Mouse (Mus musculus) liver, embryonic 14.5 days (tissue): ENCODE measurements at regions not wholly inside any gene's neighbourhood (a gene's known extent, or its start where the extent isn't known, plus 50 kb on each side); places are given as distances from the start of the nearest gene placed in this dataset.

ENCODE experiments used
- ATAC-seq: fragments of 200-750 bp; cut with Nextera tagmentation; 2 replicates; pipeline ENCODE4 v1.8.0; 2017; ENCODE audit warnings: moderate number of reproducible peaks, mild to moderate bottlenecking, moderate library complexity; ENCODE audit not compliant: insufficient read depth
- DNase-seq, 3 experiments: peaks; one replicate each; pipeline ENCODE4 v3.0.0-alpha.2; 2012 to 2013; ENCODE audit warnings: low read depth in 3 of 3, low spot score in 3 of 3
- H3K27ac ChIP-seq: fragments of 300-500 bp; sonication (generic); 2 replicates; pipeline ENCODE4 v1.5.1; 2014; ENCODE audit warnings: moderate library complexity, mild to moderate bottlenecking, control low read depth, inconsistent platforms
- H3K27me3 ChIP-seq: fragments of 300-500 bp; sonication (generic); 2 replicates; pipeline ENCODE4 v1.6.1; 2014; ENCODE audit warnings: mild to moderate bottlenecking, low read length, moderate library complexity; ENCODE audit not compliant: control insufficient read depth, insufficient read depth
- H3K36me3 ChIP-seq: fragments of 300-500 bp; sonication (generic); replicated peaks from 2 replicates; pipeline ENCODE4 v1.6.1; 2014; ENCODE audit warnings: low read depth; ENCODE audit not compliant: control insufficient read depth, insufficient read depth
- H3K4me1 ChIP-seq, 2 experiments: fragments of 200-500 bp in 1 of 2; fragments of 300-500 bp in 1 of 2; sonication (generic) in 1 of 2; replicated peaks; 2 replicates each; pipeline ENCODE4 v1.6.1; 2012 to 2014; ENCODE audit warnings: antibody characterized with exemption in 1 of 2, inconsistent platforms in 1 of 2, low read length in 1 of 2; ENCODE audit not compliant: control insufficient read depth in 2 of 2, insufficient read depth in 2 of 2
- H3K4me2 ChIP-seq: fragments of 300-500 bp; sonication (generic); 2 replicates; pipeline ENCODE4 v1.6.1; 2014; ENCODE audit warnings: low read depth, mild to moderate bottlenecking, control low read depth, moderate library complexity
- H3K4me3 ChIP-seq, 2 experiments: fragments of 200-500 bp in 1 of 2; fragments of 300-500 bp in 1 of 2; sonication (generic) in 1 of 2; 2 replicates each; pipeline ENCODE4 v1.5.1; 2012 to 2014; ENCODE audit warnings: low read depth in 2 of 2, low read length in 2 of 2, mild to moderate bottlenecking in 2 of 2, control low read depth in 1 of 2, inconsistent platforms in 1 of 2, moderate library complexity in 1 of 2; ENCODE audit not compliant: insufficient read depth in 1 of 2
- H3K9ac ChIP-seq: fragments of 300-500 bp; sonication (generic); replicated peaks from 2 replicates; pipeline ENCODE4 v1.6.1; 2014; ENCODE audit warnings: mild to moderate bottlenecking, control low read depth, moderate library complexity
- H3K9me3 ChIP-seq: fragments of 300-500 bp; sonication (generic); 2 replicates; pipeline ENCODE4 v1.6.1; 2016; ENCODE audit warnings: low read length, mixed read lengths; ENCODE audit not compliant: control insufficient read depth
- CTCF ChIP-seq: IDR thresholded peaks from 2 replicates; pipeline ENCODE4 v1.5.1; 2016; ENCODE audit warnings: antibody characterized with exemption, low read depth, control low read depth
- EP300 ChIP-seq: IDR thresholded peaks from 2 replicates; pipeline ENCODE4 v1.6.1; 2016; ENCODE audit warnings: antibody characterized with exemption, low read depth
- WGBS: fragments of 180-500 bp; shearing (Covaris S2); extraction: QIAGEN DNeasy Blood & Tissue Kit; methylation state at CpG from one replicate; pipeline ENCODE4 v1.1.7; 2014; ENCODE audit not compliant: insufficient replicate concordance; 5-methylcytosine and 5-hydroxymethylcytosine counted together

DNA sequence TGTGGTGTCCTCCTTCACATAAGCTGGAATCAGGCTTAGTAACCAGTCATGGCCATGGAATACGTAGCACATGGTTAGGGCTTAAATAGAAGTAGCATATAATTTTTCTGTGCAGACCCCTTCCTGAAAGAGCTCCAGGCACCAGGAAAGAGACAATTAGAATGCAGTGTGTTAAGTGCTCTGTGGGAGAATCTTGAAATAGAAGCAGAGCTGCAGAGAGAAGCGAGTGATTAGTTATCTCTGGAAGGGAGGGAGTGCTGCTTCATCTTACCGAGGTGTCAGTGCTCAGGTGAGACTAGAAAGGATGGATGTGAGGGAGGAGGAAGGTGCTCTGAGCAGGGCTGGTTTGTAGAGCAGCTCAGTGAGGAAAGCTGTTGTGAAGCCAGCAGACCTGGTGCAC, 112.9 kb upstream of the Mycn start:
- Histone ChIP-seq H3K9me3 (no peaks in the 10 kb centered on the region), H3K4me3 (no peak overlapping the region), H3K4me1 (0 out of 4 replicates have a peak, but pooled peaks cover 0 to 3% of the 10 kb centered on the region in 2 experiments), H3K27ac (no peak overlapping the region), H3K4me2 (no peak overlapping the region), H3K36me3 (no peaks in the 10 kb centered on the region), H3K27me3 (no peaks in the 10 kb centered on the region), H3K9ac (no peak overlapping the region)
- DNase-seq (no peak), ATAC-seq (no peak)
- TF ChIP-seq EP300 (no peak), CTCF (no peak)
- WGBS = 46% methylated on average over 3 of the region's 3 CpGs

- Histone ChIP-seq H3K9ac (no peak overlapping the region), H3K4me3 (no peak overlapping the region), H3K27ac (no peak overlapping the region), H3K27me3 (no peaks in the 10 kb centered on the region), H3K9me3 (no peaks in the 10 kb centered on the region), H3K4me2 (no peak overlapping the region), H3K36me3 (no peaks in the 10 kb centered on the region), H3K4me1 (0 out of 4 replicates have a peak, but pooled peaks cover 0 to 3% of the 10 kb centered on the region in 2 experiments)
- ATAC-seq (no peak), DNase-seq (no peak)
- TF ChIP-seq CTCF (no peak), EP300 (no peak)
- WGBS = 54% methylated on average over 5 of the region's 5 CpGs
Measured at GRCm38 (mm10) chr12:13053746-13054145, 112.0 kb upstream of the Mycn start.

DNA sequence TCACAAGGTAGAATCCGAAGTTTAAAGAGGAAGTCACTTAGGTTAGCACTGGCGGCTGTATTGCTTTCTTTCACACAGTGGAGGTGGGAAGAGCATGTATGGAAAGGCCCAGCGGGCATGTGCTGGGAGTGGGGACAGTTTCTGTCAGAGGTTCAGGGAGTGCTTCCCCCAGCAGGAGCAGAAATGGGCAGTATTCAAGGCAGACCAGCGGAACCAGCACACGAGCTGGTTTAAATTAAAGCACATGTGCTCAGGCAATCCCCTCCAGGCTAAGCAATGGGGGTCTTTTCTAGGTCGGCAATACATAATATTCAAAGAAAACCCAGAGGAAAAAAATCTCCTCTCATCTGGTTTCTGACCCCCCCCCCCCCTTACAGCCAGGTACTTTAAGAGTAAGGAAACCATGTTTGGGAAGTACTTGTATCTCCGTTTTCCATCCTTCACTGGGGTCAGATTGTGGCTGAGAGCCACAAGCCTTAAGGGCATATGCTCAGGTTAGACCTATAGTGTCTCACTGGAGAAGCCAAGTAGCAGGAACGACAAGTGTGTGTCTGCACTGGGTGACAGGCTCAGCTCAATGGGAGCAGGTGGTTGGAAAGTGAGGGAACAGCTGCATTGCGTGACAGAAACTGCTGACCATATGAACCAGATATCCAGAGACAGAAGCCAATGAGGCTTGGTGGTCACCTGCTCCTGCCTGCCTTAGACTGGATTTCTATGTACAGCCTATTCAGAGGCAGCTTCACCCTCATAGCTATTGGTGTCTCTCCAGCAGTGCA, 111.3 kb upstream of the Mycn start:
- Histone ChIP-seq H3K27ac (no peak overlapping the region), H3K9me3 (no peaks in the 10 kb centered on the region), H3K36me3 (no peaks in the 10 kb centered on the region), H3K27me3 (no peaks in the 10 kb centered on the region), H3K4me3 (no peak overlapping the region), H3K4me2 (no peak overlapping the region), H3K9ac (no peak overlapping the region), H3K4me1 (peaks cover 0 to 6% of the 10 kb centered on the region in 2 experiments; a peak in 2 of 4 replicates)
- WGBS = 36% methylated on average over 9 of the region's 9 CpGs
- no peak for ATAC-seq
- DNase-seq = no peak
- TF ChIP-seq CTCF (no peak), EP300 (no peak)

GRCm38 (mm10) chr12:13052164-13052563, 110.5 kb upstream of the Mycn start:
- TF ChIP-seq CTCF = no peak
- TF ChIP-seq EP300 = no peak
- WGBS = 59% methylated on average over 6 of the region's 6 CpGs
- Histone ChIP-seq H3K4me2 (no peak overlapping the region), H3K4me1 (peaks cover 0 to 8% of the 10 kb centered on the region in 2 experiments; a peak in 2 of 4 replicates), H3K27ac (no peak overlapping the region), H3K9me3 (no peaks in the 10 kb centered on the region), H3K9ac (no peak overlapping the region), H3K36me3 (no peaks in the 10 kb centered on the region), H3K4me3 (no peak overlapping the region), H3K27me3 (no peaks in the 10 kb centered on the region)
- no peak for ATAC-seq
- DNase-seq = no peak

- ATAC-seq = no peak
- Histone ChIP-seq H3K4me1 (peaks cover 0 to 8% of the 10 kb centered on the region in 2 experiments; a peak in 2 of 4 replicates), H3K4me2 (no peak overlapping the region), H3K9me3 (no peaks in the 10 kb centered on the region), H3K27me3 (no peaks in the 10 kb centered on the region), H3K27ac (no peak overlapping the region), H3K9ac (no peak overlapping the region), H3K36me3 (no peaks in the 10 kb centered on the region), H3K4me3 (no peak overlapping the region)
- no peak for DNase-seq
- TF ChIP-seq EP300 (no peak), CTCF (no peak)
- WGBS = 9% methylated on average over 8 of the region's 8 CpGs
Measured at GRCm38 (mm10) chr12:13049659-13050058, 107.9 kb upstream of the Mycn start.
